Mouse (Mus musculus): ENCODE measurements around the gene Olfr190. TPM values are rescaled to one million over a fixed set of nuclear protein-coding genes. Genes with fewer than 3 reads are reported as not detected.
"Not testable (repeated sequence)": the region's sequence is repeated elsewhere in the genome, so short reads cannot be mapped to it uniquely, and the experiment has no call there.

Olfr190 gene
- polyA plus RNA-seq (2015; fragmentation: Nextera tagmentation; extraction: Ambion mirVana) = not detected in 2 replicates

- H3K4me2 ChIP-seq (ENCODE audit: low read depth, low read length) = no peak within 1 kb of the TSS
- no peaks in the 10 kb centered on the region for H3K27me3 ChIP-seq (ENCODE audit: control insufficient read depth, insufficient read depth, low read depth, low read length)
- no peak within 1 kb of the TSS for H3K27ac ChIP-seq (ENCODE audit: low read length)
- no peaks in the 10 kb centered on the region for H3K4me1 ChIP-seq (ENCODE audit: control insufficient read depth, low read depth, low read length)
- H3K9ac ChIP-seq (ENCODE audit: low read depth, low read length) = no peak within 1 kb of the TSS
- H3K36me3 ChIP-seq (ENCODE audit: control insufficient read depth, insufficient read depth) = no peaks in the 10 kb centered on the region
- H3K9me3 ChIP-seq (replicated peaks; ENCODE audit: control insufficient read depth, low read length) = no peaks in the 10 kb centered on the region
- 65% methylated on average over 5 of the region's 5 CpGs for WGBS (ENCODE audit: insufficient replicate concordance)
- no peak for ATAC-seq (ENCODE audit: low read depth)
- H3K4me3 ChIP-seq (ENCODE audit: low read depth, low read length) = no peak within 1 kb of the TSS
These were observed at the start of gene Olfr190 for GRCm38 (mm10) chr16:59077905-59078304. TSS of gene Olfr190 (minus strand) at chr16:59078005.

GRCm38 (mm10) chr16:59120969-59121368, 43.2 kb upstream of the Olfr190 start, which contains the start of gene Olfr194:
TSS of gene Olfr194 (minus strand) at chr16:59121069.
- no peaks in the 10 kb centered on the region for H3K27me3 ChIP-seq (ENCODE audit: control insufficient read depth, insufficient read depth, low read depth, low read length)
- ATAC-seq (ENCODE audit: low read depth) = no peak

GRCm38 (mm10) chr16:59111781-59112180, 34.0 kb upstream of the Olfr190 start, which contains the start of gene Olfr193:
TSS of gene Olfr193 (minus strand) at chr16:59111881.
- no peaks in the 10 kb centered on the region for H3K36me3 ChIP-seq (ENCODE audit: control insufficient read depth, insufficient read depth)
- no peak within 1 kb of the TSS for H3K9ac ChIP-seq (ENCODE audit: low read depth, low read length)
- H3K4me1 ChIP-seq (ENCODE audit: control insufficient read depth, low read depth, low read length) = no peaks in the 10 kb centered on the region
- H3K4me3 ChIP-seq (ENCODE audit: low read depth, low read length) = no peak within 1 kb of the TSS
- 50% methylated on average over 1 of the region's 1 CpGs for WGBS (ENCODE audit: insufficient replicate concordance)
- H3K9me3 ChIP-seq (replicated peaks; ENCODE audit: control insufficient read depth, low read length) = no peaks in the 10 kb centered on the region
- ATAC-seq (ENCODE audit: low read depth) = no peak
- no peak within 1 kb of the TSS for H3K27ac ChIP-seq (ENCODE audit: low read length)
- H3K27me3 ChIP-seq (ENCODE audit: control insufficient read depth, insufficient read depth, low read depth, low read length) = no peaks in the 10 kb centered on the region
- no peak within 1 kb of the TSS for H3K4me2 ChIP-seq (ENCODE audit: low read depth, low read length)

More at GRCm38 (mm10) chr16:59120969-59121368, 43.2 kb upstream of the Olfr190 start, which contains the start of gene Olfr194:
- Histone ChIP-seq H3K9ac (ENCODE audit: low read depth, low read length) (no peak within 1 kb of the TSS), H3K4me1 (ENCODE audit: control insufficient read depth, low read depth, low read length) (no peaks in the 10 kb centered on the region), H3K27ac (ENCODE audit: low read length) (no peak within 1 kb of the TSS), H3K36me3 (ENCODE audit: control insufficient read depth, insufficient read depth) (no peaks in the 10 kb centered on the region), H3K9me3 (replicated peaks; ENCODE audit: control insufficient read depth, low read length) (no peaks in the 10 kb centered on the region), H3K4me2 (ENCODE audit: low read depth, low read length) (no peak within 1 kb of the TSS), H3K4me3 (ENCODE audit: low read depth, low read length) (no peak within 1 kb of the TSS)

GRCm38 (mm10) chr16:59108522-59108921, 30.7 kb upstream of the Olfr190 start:
- not testable (repeated sequence) for ATAC-seq (ENCODE audit: low read depth); H3K4me2 ChIP-seq (ENCODE audit: low read depth, low read length); H3K4me3 ChIP-seq (ENCODE audit: low read depth, low read length); H3K27ac ChIP-seq (ENCODE audit: low read length); H3K27me3 ChIP-seq (ENCODE audit: control insufficient read depth, insufficient read depth, low read depth, low read length); H3K9me3 ChIP-seq (replicated peaks; ENCODE audit: control insufficient read depth, low read length); H3K4me1 ChIP-seq (ENCODE audit: control insufficient read depth, low read depth, low read length); H3K9ac ChIP-seq (ENCODE audit: low read depth, low read length); H3K36me3 ChIP-seq (ENCODE audit: control insufficient read depth, insufficient read depth)
- 47% methylated on average over 5 of the region's 5 CpGs for WGBS (ENCODE audit: insufficient replicate concordance)

- Histone ChIP-seq H3K4me1 (ENCODE audit: control insufficient read depth, low read depth, low read length) (no peaks in the 10 kb centered on the region), H3K27ac (ENCODE audit: low read length) (no peak overlapping the region), H3K36me3 (ENCODE audit: control insufficient read depth, insufficient read depth) (no peaks in the 10 kb centered on the region), H3K4me3 (ENCODE audit: low read depth, low read length) (no peak overlapping the region), H3K27me3 (ENCODE audit: control insufficient read depth, insufficient read depth, low read depth, low read length) (no peaks in the 10 kb centered on the region), H3K4me2 (ENCODE audit: low read depth, low read length) (no peak overlapping the region), H3K9ac (ENCODE audit: low read depth, low read length) (no peak overlapping the region), H3K9me3 (replicated peaks; ENCODE audit: control insufficient read depth, low read length) (no peaks in the 10 kb centered on the region)
- no peak for ATAC-seq (ENCODE audit: low read depth)
- 34% methylated on average over 2 of the region's 2 CpGs for WGBS (ENCODE audit: insufficient replicate concordance)
These were observed 27.5 kb upstream of the Olfr190 start for GRCm38 (mm10) chr16:59105312-59105711.

GRCm38 (mm10) chr16:59089722-59090121, 11.9 kb upstream of the Olfr190 start, which contains the start of gene Olfr191:
TSS of gene Olfr191 (minus strand) at chr16:59089822.
- not testable (repeated sequence) for H3K27me3 ChIP-seq (ENCODE audit: control insufficient read depth, insufficient read depth, low read depth, low read length); H3K36me3 ChIP-seq (ENCODE audit: control insufficient read depth, insufficient read depth); H3K27ac ChIP-seq (ENCODE audit: low read length); H3K4me3 ChIP-seq (ENCODE audit: low read depth, low read length); H3K4me2 ChIP-seq (ENCODE audit: low read depth, low read length); H3K9me3 ChIP-seq (replicated peaks; ENCODE audit: control insufficient read depth, low read length); ATAC-seq (ENCODE audit: low read depth); H3K4me1 ChIP-seq (ENCODE audit: control insufficient read depth, low read depth, low read length); H3K9ac ChIP-seq (ENCODE audit: low read depth, low read length)
- WGBS (ENCODE audit: insufficient replicate concordance) = 15% methylated on average over 1 of the region's 1 CpGs

- H3K9me3 ChIP-seq (replicated peaks; ENCODE audit: control insufficient read depth, low read length); H3K27me3 ChIP-seq (ENCODE audit: control insufficient read depth, insufficient read depth, low read depth, low read length); H3K9ac ChIP-seq (ENCODE audit: low read depth, low read length); H3K36me3 ChIP-seq (ENCODE audit: control insufficient read depth, insufficient read depth); ATAC-seq (ENCODE audit: low read depth); H3K27ac ChIP-seq (ENCODE audit: low read length); H3K4me3 ChIP-seq (ENCODE audit: low read depth, low read length); H3K4me2 ChIP-seq (ENCODE audit: low read depth, low read length); H3K4me1 ChIP-seq (ENCODE audit: control insufficient read depth, low read depth, low read length): not testable (repeated sequence)
- 63% methylated on average over 2 of the region's 2 CpGs for WGBS (ENCODE audit: insufficient replicate concordance)
These were observed 3.3 kb upstream of the Olfr190 start for GRCm38 (mm10) chr16:59081113-59081512.

- no peaks in the 10 kb centered on the region for H3K36me3 ChIP-seq (ENCODE audit: control insufficient read depth, insufficient read depth)
- ATAC-seq (ENCODE audit: low read depth) = no peak
- no peaks in the 10 kb centered on the region for H3K4me1 ChIP-seq (ENCODE audit: control insufficient read depth, low read depth, low read length)
- H3K9ac ChIP-seq (ENCODE audit: low read depth, low read length) = no peak overlapping the region
- WGBS (ENCODE audit: insufficient replicate concordance) = 58% methylated on average over 1 of the region's 1 CpGs
- H3K27me3 ChIP-seq (ENCODE audit: control insufficient read depth, insufficient read depth, low read depth, low read length) = no peaks in the 10 kb centered on the region
- H3K4me2 ChIP-seq (ENCODE audit: low read depth, low read length) = no peak overlapping the region
- H3K4me3 ChIP-seq (ENCODE audit: low read depth, low read length) = no peak overlapping the region
- H3K27ac ChIP-seq (ENCODE audit: low read length) = no peak overlapping the region
- no peaks in the 10 kb centered on the region for H3K9me3 ChIP-seq (replicated peaks; ENCODE audit: control insufficient read depth, low read length)
These were observed 4.3 kb downstream of the Olfr190 start for GRCm38 (mm10) chr16:59073520-59073919.

- Histone ChIP-seq H3K9me3 (replicated peaks; ENCODE audit: control insufficient read depth, low read length) (no peaks in the 10 kb centered on the region), H3K4me3 (ENCODE audit: low read depth, low read length) (no peak overlapping the region), H3K4me1 (ENCODE audit: control insufficient read depth, low read depth, low read length) (no peaks in the 10 kb centered on the region), H3K36me3 (ENCODE audit: control insufficient read depth, insufficient read depth) (no peaks in the 10 kb centered on the region), H3K9ac (ENCODE audit: low read depth, low read length) (no peak overlapping the region), H3K4me2 (ENCODE audit: low read depth, low read length) (no peak overlapping the region), H3K27ac (ENCODE audit: low read length) (no peak overlapping the region), H3K27me3 (ENCODE audit: control insufficient read depth, insufficient read depth, low read depth, low read length) (no peaks in the 10 kb centered on the region)
- no peak for ATAC-seq (ENCODE audit: low read depth)
These were observed 6.0 kb downstream of the Olfr190 start for GRCm38 (mm10) chr16:59071755-59072154.

Measured in liver, embryonic 16.5 days (tissue).